Mouse (Mus musculus) C2C12 (cell line): ENCODE measurements at regions not wholly inside any gene's neighbourhood (a gene's known extent, or its start where the extent isn't known, plus 50 kb on each side); places are given as distances from the start of the nearest gene placed in this dataset.

Experiments
- H3K27me3 ChIP-seq: one replicate; pipeline ENCODE4 v1.6.1; 2011; ENCODE audit not compliant: control insufficient read depth, insufficient read depth, insufficient read length
- H3K36me3 ChIP-seq: one replicate; pipeline ENCODE4 v1.6.1; 2011; ENCODE audit not compliant: control insufficient read depth, insufficient read depth
- H3K4me3 ChIP-seq: one replicate; pipeline ENCODE4 v1.5.1; 2011; ENCODE audit warnings: mild to moderate bottlenecking, control low read depth; ENCODE audit not compliant: poor library complexity, insufficient read depth, severe bottlenecking
- H3K79me2 ChIP-seq: one replicate; pipeline ENCODE4 v1.6.1; 2011; ENCODE audit not compliant: control insufficient read depth, insufficient read depth
- H3K79me3 ChIP-seq: one replicate; pipeline ENCODE4 v1.6.1; 2011; ENCODE audit warnings: low read depth, control low read depth
- H3ac ChIP-seq: one replicate; pipeline ENCODE3; 2011; ENCODE audit warnings: low read depth; ENCODE audit not compliant: control insufficient read depth, insufficient read length
- CEBPB ChIP-seq: IDR thresholded peaks from one replicate; pipeline ENCODE4 v1.6.1; 2011; ENCODE audit warnings: low read depth, mild to moderate bottlenecking, control low read depth, moderate library complexity
- CTCF ChIP-seq: IDR thresholded peaks from one replicate; pipeline ENCODE4 v1.5.1; 2011; ENCODE audit not compliant: control insufficient read depth, insufficient read depth, insufficient read length
- FOSL1 ChIP-seq: IDR thresholded peaks from one replicate; pipeline ENCODE4 v1.8.0; 2011; ENCODE audit warnings: mild to moderate bottlenecking, low read length; ENCODE audit not compliant: poor library complexity, insufficient read depth, severe bottlenecking
- MAX ChIP-seq: IDR thresholded peaks from one replicate; pipeline ENCODE4 v1.6.1; 2011; ENCODE audit warnings: mild to moderate bottlenecking, control low read depth
- MYOD1 ChIP-seq: IDR thresholded peaks from one replicate; pipeline ENCODE4 v1.6.1; 2011; ENCODE audit warnings: low read depth; ENCODE audit not compliant: control insufficient read depth, insufficient read length
- MYOG ChIP-seq: IDR thresholded peaks from one replicate; pipeline ENCODE4 v1.6.1; 2011; ENCODE audit not compliant: control insufficient read depth, insufficient read length; ENCODE audit errors: extremely low read depth
- USF1 ChIP-seq: IDR thresholded peaks from one replicate; pipeline ENCODE4 v1.6.1; 2011; ENCODE audit warnings: low read depth, mild to moderate bottlenecking, control low read depth, moderate library complexity

DNA sequence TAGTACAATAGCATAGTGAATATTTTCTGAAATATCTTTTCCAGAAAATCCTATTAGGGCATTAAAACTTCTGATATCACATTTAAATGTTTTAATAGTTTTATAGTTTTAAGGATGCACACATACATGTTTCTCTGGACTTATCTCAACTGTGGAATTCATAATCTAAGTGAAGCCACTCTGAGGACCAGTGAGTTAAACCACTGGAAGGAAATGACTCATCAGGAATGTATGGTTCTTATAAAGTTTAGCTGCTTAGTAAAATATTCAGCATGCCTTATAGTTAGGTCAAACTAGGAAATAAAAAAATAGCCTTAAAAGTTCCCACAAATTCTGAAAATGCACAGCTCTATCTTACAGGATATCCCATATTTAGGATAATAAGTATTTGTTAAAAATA lies 1441.3 kb downstream of the Amy2a5 start:
- no peaks in the 10 kb centered on the region for H3K79me2 ChIP-seq
- TF ChIP-seq CEBPB (no peak), FOSL1 (peak; percentile 53), CTCF (no peak), MAX (no peak)
- H3K79me3 ChIP-seq: no peaks in the 10 kb centered on the region
- no peak overlapping the region for H3K4me3 ChIP-seq
- H3K36me3 ChIP-seq: no peaks in the 10 kb centered on the region
- no peaks in the 10 kb centered on the region for H3K27me3 ChIP-seq
- no peak overlapping the region for H3ac ChIP-seq

DNA sequence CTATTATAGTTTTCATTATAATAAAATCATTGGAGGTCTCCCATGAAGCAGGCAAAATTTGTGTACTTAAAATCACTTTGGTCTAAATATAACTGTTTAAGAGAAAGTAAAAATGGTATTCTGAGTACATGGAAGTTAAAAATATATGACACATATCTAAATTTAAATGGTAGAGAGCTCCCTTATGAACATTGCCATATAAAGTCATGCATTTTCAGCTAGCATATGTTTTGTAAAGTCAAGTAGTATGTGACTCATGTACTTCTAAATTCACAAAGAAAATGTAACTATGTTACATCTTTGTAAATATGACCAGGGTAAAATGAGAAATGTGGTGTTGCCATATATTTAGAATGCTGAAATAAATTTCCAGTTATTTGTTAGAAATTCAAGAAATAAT lies 1442.8 kb downstream of the Amy2a5 start:
- no peak overlapping the region for H3K4me3 ChIP-seq
- no peaks in the 10 kb centered on the region for H3K79me2 ChIP-seq
- no peaks in the 10 kb centered on the region for H3K27me3 ChIP-seq
- no peaks in the 10 kb centered on the region for H3K36me3 ChIP-seq
- no peak overlapping the region for H3ac ChIP-seq
- TF ChIP-seq CTCF (no peak), MYOD1 (no peak), FOSL1 (no peak), MYOG (no peak), MAX (no peak), CEBPB (no peak), USF1 (no peak)
- no peaks in the 10 kb centered on the region for H3K79me3 ChIP-seq

DNA sequence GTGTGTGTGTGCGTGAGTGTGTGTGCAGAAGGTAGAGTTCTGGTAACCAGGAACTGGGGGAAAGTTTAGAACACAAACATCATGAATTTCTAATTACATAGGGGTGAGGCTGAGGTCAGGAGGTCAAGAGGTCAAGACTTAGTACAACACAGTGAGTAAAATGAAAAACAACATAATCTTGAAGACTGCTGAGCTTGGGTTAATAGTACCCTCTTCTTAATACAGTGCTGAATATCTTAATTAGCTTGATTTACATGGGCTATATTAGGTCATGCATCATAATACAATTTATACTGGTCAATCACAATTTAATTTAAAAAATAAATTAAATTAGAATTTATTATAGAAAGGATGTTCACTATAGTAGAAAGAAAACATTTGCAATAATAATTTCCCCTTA lies 1470.8 kb downstream of the Amy2a5 start:
- Histone ChIP-seq H3K27me3 (no peaks in the 10 kb centered on the region), H3K79me3 (no peaks in the 10 kb centered on the region), H3ac (no peak overlapping the region), H3K4me3 (no peak overlapping the region), H3K36me3 (no peaks in the 10 kb centered on the region), H3K79me2 (no peaks in the 10 kb centered on the region)
- TF ChIP-seq USF1 (no peak), FOSL1 (no peak), CTCF (no peak), MYOG (no peak), MYOD1 (no peak), MAX (no peak), CEBPB (no peak)
